Mouse (Mus musculus) spleen, postnatal 36 days (tissue): Measurements from ENCODE around the gene Cyp4a12b.
"Not testable (repeated sequence)": the region's sequence is repeated elsewhere in the genome, so short reads cannot be mapped to it uniquely, and the experiment has no call there.

Source experiments
- DNase-seq, 2 experiments: peaks; one replicate each; pipeline ENCODE4 v3.0.0; 2022; ENCODE audit warnings: low spot score in 2 of 2, mixed read lengths in 1 of 2

Gene Cyp4a12b

DNA sequence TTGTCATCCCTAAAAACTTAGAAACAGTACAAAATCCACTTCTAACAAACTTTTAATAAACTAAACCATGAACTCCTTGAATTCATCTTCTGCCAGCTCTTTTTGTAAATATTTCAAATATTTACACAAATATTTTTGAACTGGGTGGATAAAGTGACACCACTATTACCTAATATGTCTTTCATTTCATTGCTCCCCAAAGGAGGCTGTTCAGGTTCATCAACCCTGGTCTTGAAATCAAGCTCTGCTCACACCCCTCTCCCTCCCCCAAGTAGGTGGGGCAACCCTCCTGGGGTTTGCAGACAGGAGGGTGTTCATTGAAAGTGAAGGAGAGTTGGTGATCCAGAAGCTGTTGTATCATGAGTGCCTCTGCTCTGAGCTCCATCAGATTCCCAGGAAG, at the start of gene Cyp4a12b:
Gene Cyp4a12b, plus strand, starts transcription at position 301 of the 400 bp plus-strand sequence.
- DNase-seq: not testable (repeated sequence)

DNA sequence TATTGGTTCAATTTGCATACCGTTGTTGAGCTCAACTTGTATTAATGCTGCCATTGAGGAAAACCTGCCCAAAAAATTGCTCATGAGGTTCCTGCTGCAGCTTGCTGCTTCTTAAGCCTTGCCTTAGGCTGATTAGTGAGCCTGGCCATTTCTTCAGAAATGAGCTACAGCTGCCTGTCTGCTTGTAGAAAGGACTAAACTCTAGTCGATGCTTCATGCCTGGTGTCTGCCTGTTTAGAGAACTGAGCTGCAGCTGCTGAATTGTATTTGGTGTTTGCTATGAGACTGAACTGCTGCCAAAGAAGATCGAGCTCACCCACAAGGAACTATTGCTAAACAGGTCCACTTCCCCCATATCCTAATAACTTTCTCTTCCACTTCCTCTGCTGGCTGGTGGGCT, 45.8 kb upstream of the Cyp4a12b start:
- DNase-seq: not testable (repeated sequence)

DNA sequence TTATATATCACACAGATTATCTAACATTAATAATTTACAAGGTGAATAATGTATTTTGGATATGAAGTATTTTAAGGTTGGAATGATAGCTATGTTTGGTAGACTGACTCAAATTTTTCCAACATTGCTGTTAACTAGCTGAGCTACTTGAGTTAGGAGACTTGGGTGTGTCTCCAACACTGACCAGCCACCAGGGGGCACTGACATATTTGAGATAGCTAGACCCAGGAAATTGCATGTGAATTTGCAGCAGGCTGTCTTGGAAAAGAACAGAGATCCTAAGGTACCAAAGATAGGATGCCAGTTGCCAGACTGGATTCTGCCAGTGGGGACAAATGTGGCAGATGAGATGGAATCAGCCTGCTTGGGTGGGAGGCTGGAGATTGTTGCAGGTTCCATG, 43.4 kb upstream of the Cyp4a12b start:
- not testable (repeated sequence) for DNase-seq

DNA sequence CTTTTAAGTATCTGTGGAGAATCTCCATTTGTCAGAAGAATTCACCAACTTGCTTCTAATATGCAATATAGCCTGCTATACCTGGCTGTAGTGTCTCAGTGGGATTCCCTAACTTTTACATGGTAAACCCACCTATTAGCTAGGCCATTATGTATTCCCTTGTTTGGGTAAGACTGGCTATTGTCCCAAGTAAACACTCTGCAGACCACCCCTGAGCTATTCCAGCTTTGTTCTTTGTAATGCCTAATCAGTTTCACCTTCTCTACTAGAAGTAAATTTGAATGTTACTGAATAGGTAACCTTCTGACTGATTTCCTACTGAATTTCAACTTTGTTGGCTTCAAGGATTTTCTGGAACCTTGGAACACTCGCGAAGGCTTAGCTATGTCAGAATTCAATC, 15.2 kb upstream of the Cyp4a12b start:
- not testable (repeated sequence) for DNase-seq

DNA sequence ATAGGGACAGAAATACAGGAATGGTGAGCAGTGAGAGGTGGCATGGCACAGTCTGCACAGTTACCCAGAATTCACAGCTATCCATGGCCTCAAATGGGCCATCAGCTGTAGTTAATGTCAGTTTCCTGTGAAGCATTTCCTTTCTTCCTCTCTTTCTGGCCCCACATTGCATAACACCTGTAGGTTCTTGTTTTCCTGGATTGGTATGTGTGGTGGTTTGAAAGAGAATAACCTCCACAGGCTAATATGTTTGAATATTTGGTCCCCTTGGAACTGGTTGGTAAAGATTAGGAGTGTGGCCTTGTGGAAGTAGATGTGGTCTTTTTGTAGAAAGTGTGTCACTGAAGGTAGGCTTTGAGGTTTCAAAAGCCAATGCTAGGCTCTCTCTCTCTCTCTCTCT, 14.5 kb upstream of the Cyp4a12b start:
- DNase-seq: not testable (repeated sequence)

DNA sequence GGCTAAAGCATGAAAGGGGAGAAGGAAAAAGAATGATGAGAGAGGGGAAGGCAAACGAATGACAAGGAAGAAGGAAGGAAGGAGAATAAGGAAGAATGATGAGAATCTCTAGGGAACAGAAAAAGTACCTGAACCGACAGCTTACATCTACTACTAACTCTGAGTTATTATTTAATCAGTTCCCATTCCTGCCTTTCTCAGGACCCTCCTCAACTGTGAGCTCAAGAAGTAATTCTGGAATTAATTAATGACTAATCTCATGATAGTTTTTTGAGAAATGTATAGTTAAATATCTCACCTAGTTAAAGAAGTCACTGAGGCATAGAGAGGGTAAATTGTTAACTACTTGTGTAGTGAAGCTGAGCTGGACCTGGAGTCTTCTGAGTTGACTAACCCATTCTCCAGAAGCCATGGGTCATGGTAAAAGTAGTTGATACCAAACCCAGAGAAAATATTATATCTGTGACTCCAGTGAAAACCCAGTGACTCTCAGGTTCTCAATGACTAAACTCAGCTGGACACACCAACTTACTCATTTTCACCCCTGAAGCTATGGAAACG, 39.2 kb downstream of the Cyp4a12b start:
- no peak for DNase-seq

DNA sequence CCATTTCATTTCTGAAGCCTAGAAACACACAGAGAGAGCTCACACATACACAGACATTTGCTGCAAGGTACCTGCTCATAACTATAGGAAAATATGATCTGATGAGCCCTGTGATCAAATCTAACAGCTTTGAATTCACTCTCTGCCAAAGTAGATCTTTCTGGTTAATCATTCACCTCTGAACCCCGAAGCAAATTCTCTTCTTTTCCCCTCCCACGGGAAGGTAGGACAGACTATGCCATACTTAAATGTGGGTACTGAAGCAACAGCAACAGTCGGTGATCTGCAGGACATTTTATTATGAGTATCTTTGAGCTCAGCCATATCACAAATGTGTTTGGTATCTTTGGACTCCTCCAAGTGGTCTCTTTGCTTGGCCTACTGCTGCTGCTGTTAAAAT, 40.9 kb downstream of the Cyp4a12b start, which contains the start of gene Cyp4a30b:
Gene Cyp4a30b, plus strand, starts transcription at position 301 of the 400 bp plus-strand sequence.
- DNase-seq: no peak

DNA sequence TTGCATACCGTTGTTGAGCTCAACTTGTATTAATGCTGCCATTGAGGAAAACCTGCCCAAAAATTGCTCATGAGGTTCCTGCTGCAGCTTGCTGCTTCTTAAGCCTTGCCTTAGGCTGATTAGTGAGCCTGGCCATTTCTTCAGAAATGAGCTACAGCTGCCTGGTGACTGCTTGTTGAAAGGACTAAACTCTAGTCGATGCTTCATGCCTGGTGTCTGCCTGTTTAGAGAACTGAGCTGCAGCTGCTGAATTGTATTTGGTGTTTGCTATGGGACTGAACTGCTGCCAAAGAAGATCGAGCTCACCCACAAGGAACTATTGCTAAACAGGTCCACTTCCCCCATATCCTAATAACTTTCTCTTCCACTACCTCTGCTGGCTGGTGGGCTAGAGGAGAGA, 62.2 kb downstream of the Cyp4a12b start:
- not testable (repeated sequence) for DNase-seq

DNA sequence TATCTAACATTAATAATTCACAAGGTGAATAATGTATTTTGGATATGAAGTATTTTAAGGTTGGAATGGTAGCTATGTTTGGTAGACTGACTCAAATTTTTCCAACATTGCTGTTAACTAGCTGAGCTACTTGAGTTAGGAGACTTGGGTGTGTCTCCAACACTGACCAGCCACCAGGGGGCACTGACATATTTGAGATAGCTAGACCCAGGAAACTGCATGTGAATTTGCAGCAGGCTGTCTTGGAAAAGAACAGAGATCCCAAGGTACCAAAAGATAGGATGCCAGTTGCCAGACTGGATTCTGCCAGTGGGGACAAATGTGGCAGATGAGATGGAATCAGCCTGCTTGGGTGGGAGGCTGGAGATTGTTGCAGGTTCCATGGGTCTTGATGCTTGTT, 64.6 kb downstream of the Cyp4a12b start:
- not testable (repeated sequence) for DNase-seq

DNA sequence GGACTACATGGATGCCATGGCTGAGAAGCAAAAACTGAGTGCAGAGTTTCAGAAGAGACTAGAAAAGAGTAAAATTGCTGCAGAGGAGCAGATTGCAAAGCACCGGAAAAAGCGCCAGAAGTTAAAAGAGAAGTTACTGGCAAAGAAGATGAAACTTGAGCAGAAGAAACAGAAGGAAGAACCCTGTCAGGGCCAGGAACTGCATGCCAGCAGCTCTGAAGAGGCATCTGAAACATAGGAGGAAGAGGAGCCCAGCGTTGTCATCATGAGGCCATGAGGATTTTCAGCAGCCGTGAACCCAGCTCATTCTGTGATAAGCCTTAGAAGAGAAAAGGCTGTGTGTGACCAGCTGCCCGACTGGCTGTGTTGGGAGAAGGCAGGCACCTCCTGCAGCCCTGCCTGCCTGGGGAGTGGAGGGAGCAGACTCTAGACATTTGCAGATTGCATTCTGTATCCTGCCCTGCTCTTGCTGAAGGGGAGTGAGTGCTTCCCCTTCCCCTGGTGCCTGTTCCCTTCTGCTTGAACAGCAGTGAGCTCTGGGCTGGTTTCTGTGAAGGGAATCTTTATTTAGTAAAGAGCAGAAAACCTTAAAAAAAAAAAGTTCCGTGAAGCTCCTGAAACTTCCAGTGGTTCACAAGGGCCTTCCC, 69.7 kb downstream of the Cyp4a12b start:
- no peak for DNase-seq
